28 mouse cellular contexts compared by ENCODE assay signal in the genomic region with DNA sequence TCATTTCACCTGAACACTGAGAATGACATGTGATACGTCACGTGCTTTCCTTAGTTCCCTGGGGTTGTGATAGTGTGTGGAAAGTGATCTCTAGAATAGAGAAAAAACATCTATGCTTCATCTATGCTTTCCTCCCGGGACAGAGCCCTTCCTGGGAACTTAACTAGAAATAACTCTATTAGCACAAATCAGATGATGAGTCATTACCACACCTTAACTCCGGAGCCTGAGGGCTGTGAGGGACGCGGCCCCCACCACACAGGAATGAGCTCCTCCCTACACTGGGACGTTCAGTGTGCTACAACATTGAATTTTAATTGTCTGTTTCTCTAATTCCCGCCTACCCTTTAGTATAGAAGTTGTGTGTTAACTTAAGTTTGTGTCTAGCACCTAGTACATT. TPM values are rescaled to one million over a fixed set of nuclear protein-coding genes. Genes with fewer than 3 reads are reported as not detected.
A peak's percentile ranks its signal among the peaks of the same experiment; 100 is the strongest.
DNase-seq lines count a peak whose midpoint lies in the region; ATAC-seq and TF ChIP-seq lines count a peak whose summit lies in the region.
"Had no signal": no experiment of that assay in that cellular context is flagged by ENCODE, and none has a peak within 500 bp of the region (broad histone marks: within the 10 kb centered on the region; RNA-seq: fewer than 3 reads in every experiment).

No protein-coding gene starts in this region.

- peak; percentile 86 for DNase-seq in heart, adult 11 months
- no peak for DNase-seq in heart, postnatal 4 days
- DNase-seq in heart, adult 9 months (ENCODE audit: low spot score in 2 of 2) = no peak
- peak; percentile 29 for DNase-seq in 416B (ENCODE audit: low read depth)
- DNase-seq in B cell, adult 2 months = no peak
- no peak for DNase-seq in layer of hippocampus, postnatal 14 days (ENCODE audit: low spot score in 2 of 2)
- DNase-seq: adrenal gland, postnatal 25 days; cerebellum, adult 2 months; cerebellum, postnatal 14 days; kidney, adult 11 months; kidney, postnatal 14 days; lung, postnatal 4 days; right cerebral cortex, postnatal 4 days had no signal

- no peaks in the 10 kb centered on the region for H3K9me3 ChIP-seq in heart, embryonic 16.5 days (replicated peaks; ENCODE audit: control insufficient read depth, low read length)
- H3K9me3 ChIP-seq: forebrain, embryonic 10.5 days; forebrain, embryonic 15.5 days; heart, embryonic 12.5 days; hindbrain, embryonic 12.5 days; limb, embryonic 13.5 days; lung, embryonic 15.5 days; midbrain, embryonic 13.5 days; neural tube, embryonic 13.5 days had no signal

- ATAC-seq in heart, embryonic 16.5 days (replicated peaks; ENCODE audit: extremely low read depth, insufficient read depth, low FRiP score) = no peak
- ATAC-seq: forebrain, embryonic 15.5 days; hindbrain, postnatal 0 days; midbrain, embryonic 13.5 days had no signal

- no peaks in the 10 kb centered on the region for H3K27me3 ChIP-seq in heart, embryonic 16.5 days (ENCODE audit: control insufficient read depth, insufficient read depth, low read length)
- H3K27me3 ChIP-seq: forebrain, embryonic 15.5 days; heart, embryonic 12.5 days; hindbrain, embryonic 12.5 days; limb, embryonic 13.5 days; lung, embryonic 15.5 days; midbrain, embryonic 13.5 days; neural tube, embryonic 13.5 days had no signal

- no peak overlapping the region for H3K4me3 ChIP-seq in heart, embryonic 16.5 days (ENCODE audit: low read length)
- no peak overlapping the region for H3K4me3 ChIP-seq in embryonic fibroblast, embryonic 13.5 days (ENCODE audit: insufficient read depth, low read length)
- H3K4me3 ChIP-seq: forebrain, embryonic 10.5 days; forebrain, embryonic 15.5 days; heart, embryonic 12.5 days; hindbrain, embryonic 12.5 days; left cerebral cortex, adult 2 months; limb, embryonic 13.5 days; lung, embryonic 15.5 days; midbrain, embryonic 13.5 days; neural tube, embryonic 13.5 days had no signal

- no peak for TF ChIP-seq CTCF in embryonic fibroblast, embryonic 13.5 days (IDR thresholded peaks at IDR 0.05; ENCODE audit: borderline replicate concordance, insufficient read depth, low read length)

- H3K4me1 ChIP-seq in heart, embryonic 16.5 days (ENCODE audit: control insufficient read depth, insufficient read depth, low read length) = peaks cover 38% of the 10 kb centered on the region
- peaks cover 4% of the 10 kb centered on the region; the same call in 1 of the 2 replicates for H3K4me1 ChIP-seq in embryonic fibroblast, embryonic 13.5 days (ENCODE audit: control insufficient read depth, insufficient read depth, low read length)
- H3K4me1 ChIP-seq: forebrain, embryonic 10.5 days; forebrain, embryonic 15.5 days; hindbrain, embryonic 12.5 days; limb, embryonic 13.5 days; midbrain, embryonic 13.5 days; neural tube, embryonic 13.5 days had no signal

- no peak overlapping the region for H3K9ac ChIP-seq in heart, embryonic 16.5 days (ENCODE audit: low read length)
- H3K9ac ChIP-seq: forebrain, embryonic 15.5 days; heart, embryonic 12.5 days; hindbrain, embryonic 12.5 days; limb, embryonic 13.5 days; lung, embryonic 15.5 days; midbrain, embryonic 13.5 days; neural tube, embryonic 13.5 days had no signal

- peak overlapping the region; percentile 75 for H3K27ac ChIP-seq in heart, embryonic 16.5 days (ENCODE audit: low read length)
- H3K27ac ChIP-seq in embryonic fibroblast, embryonic 13.5 days (ENCODE audit: insufficient read depth, low read length) = peak overlapping the region; percentile 97
- H3K27ac ChIP-seq: forebrain, embryonic 10.5 days; forebrain, embryonic 15.5 days; hindbrain, embryonic 12.5 days; hindbrain, postnatal 0 days; limb, embryonic 13.5 days; midbrain, embryonic 13.5 days; neural tube, embryonic 13.5 days had no signal

- H3K4me2 ChIP-seq in heart, embryonic 16.5 days (ENCODE audit: low read depth, low read length) = no peak overlapping the region
- H3K4me2 ChIP-seq: forebrain, embryonic 15.5 days; heart, embryonic 12.5 days; hindbrain, embryonic 12.5 days; limb, embryonic 13.5 days; liver, embryonic 11.5 days; lung, embryonic 15.5 days; midbrain, embryonic 13.5 days; neural tube, embryonic 13.5 days had no signal

- WGBS in heart, embryonic 16.5 days = 65% methylated on average over 8 of the region's 8 CpGs

- H3K36me3 ChIP-seq in heart, embryonic 16.5 days (ENCODE audit: control insufficient read depth, insufficient read depth) = peaks cover 23% of the 10 kb centered on the region; the same call in 1 of the 2 replicates
- H3K36me3 ChIP-seq: lung, embryonic 15.5 days had no signal

- TF ChIP-seq POLR2A in embryonic fibroblast, embryonic 13.5 days (IDR thresholded peaks at IDR 0.05; ENCODE audit: low read depth, low read length) = no peak

RNA-seq across cellular contexts. Expression of gene Coro6, which starts 21.2 kb away (rescaled TPM):
- 100 to 1,000 TPM; 190 to 194 TPM for total RNA-seq in heart, postnatal 4 days (2021)
- polyA plus RNA-seq in heart, embryonic 16.5 days (2015; fragmentation: Nextera tagmentation; extraction: Ambion mirVana) = 42.5 and 47.4 TPM in 2 replicates
- 2.1 and 4.7 TPM in 2 replicates for polyA plus RNA-seq in embryonic fibroblast, embryonic 13.5 days (2011; ENCODE audit: insufficient read length, low read depth, missing spikeins)
- 10 to 100 TPM; 11.4 to 17.0 TPM for total RNA-seq in layer of hippocampus, postnatal 14 days (2021)
- total RNA-seq: megakaryocyte-erythroid progenitor cell, adult 5-6 weeks had no signal
- polyA plus RNA-seq: midbrain, embryonic 13.5 days; thymus, postnatal 0 days had no signal

RNA-seq across cellular contexts. Expression of gene Ankrd13b, which starts 48.5 kb away (rescaled TPM):
- 10 to 100 TPM; 17.3 to 17.4 TPM for total RNA-seq in heart, postnatal 4 days (2021)
- polyA plus RNA-seq in heart, embryonic 16.5 days (2015; fragmentation: Nextera tagmentation; extraction: Ambion mirVana) = 2.0 and 3.7 TPM in 2 replicates
- polyA plus RNA-seq in embryonic fibroblast, embryonic 13.5 days (2011; ENCODE audit: insufficient read length, low read depth, missing spikeins) = 12.3 and 15.6 TPM in 2 replicates
- 100 to 1,000 TPM; 122 TPM for total RNA-seq in layer of hippocampus, postnatal 14 days (2021)

RNA-seq across cellular contexts. Expression of gene Git1, which starts 52.3 kb away (rescaled TPM):
- total RNA-seq in heart, postnatal 4 days (2021) = 10 to 100 TPM; 76.8 to 81.0 TPM
- 7.5 and 7.7 TPM in 2 replicates for polyA plus RNA-seq in heart, embryonic 16.5 days (2015; fragmentation: Nextera tagmentation; extraction: Ambion mirVana)
- 37.9 and 41.2 TPM in 2 replicates for polyA plus RNA-seq in embryonic fibroblast, embryonic 13.5 days (2011; ENCODE audit: insufficient read length, low read depth, missing spikeins)
- total RNA-seq in layer of hippocampus, postnatal 14 days (2021) = 100 to 1,000 TPM; 164 to 177 TPM

Comparison
In these comparisons a context has a peak if more than half of its experiments do, and no peak if none do; other contexts are left out.
1. DNase-seq: peak in heart, adult 11 months (single experiment) and 416B (single experiment); none in heart, postnatal 4 days (single experiment), heart, adult 9 months (0 of 2), B cell, adult 2 months (0 of 2) and layer of hippocampus, postnatal 14 days (0 of 2).
2. RNA of gene Coro6, which starts 21.2 kb away (total RNA-seq): 190 to 194 TPM in heart, postnatal 4 days; 11.4 to 17.0 TPM in layer of hippocampus, postnatal 14 days; every median in the first group is over 10 times any median in the second.
3. RNA of gene Ankrd13b, which starts 48.5 kb away (total RNA-seq): 122 TPM in layer of hippocampus, postnatal 14 days; 17.3 to 17.4 TPM in heart, postnatal 4 days; every median in the first group is over 4 times any median in the second.